Mouse (Mus musculus) CH12.LX (cell line): Measurements from ENCODE around the gene Pla2g1b.

Experiments used
- CTCF ChIP-seq, 2 experiments: IDR thresholded peaks in 1 of 2; conservative IDR thresholded peaks in 1 of 2; 2 replicates each; pipeline ENCODE4 v1.5.1; 2011 to 2012; ENCODE audit warnings: low read depth in 2 of 2, low read length in 2 of 2, improper control_type of control experiment in 1 of 2, inconsistent platforms in 1 of 2, mild to moderate bottlenecking in 1 of 2, moderate library complexity in 1 of 2
- E2F4 ChIP-seq: IDR thresholded peaks from 2 replicates; pipeline ENCODE4 v1.6.1; 2011; ENCODE audit warnings: low read depth, low read length, improper control_type of control experiment; ENCODE audit not compliant: insufficient replicate concordance
- EP300 ChIP-seq: IDR thresholded peaks from 2 replicates; pipeline ENCODE4 v1.6.1; 2011; ENCODE audit warnings: low read length, improper control_type of control experiment
- HCFC1 ChIP-seq: IDR thresholded peaks from 2 replicates; pipeline ENCODE4 v1.6.1; 2012; ENCODE audit warnings: low read depth, mild to moderate bottlenecking, inconsistent platforms, low read length, improper control_type of control experiment
- KAT2A ChIP-seq: IDR thresholded peaks from 2 replicates; pipeline ENCODE4 v1.6.1; 2012; ENCODE audit warnings: low read length, improper control_type of control experiment, inconsistent platforms; ENCODE audit not compliant: insufficient replicate concordance
- MEF2A ChIP-seq: IDR thresholded peaks from 2 replicates; pipeline ENCODE4 v1.6.1; 2014; ENCODE audit warnings: low read depth, mild to moderate bottlenecking, inconsistent platforms, low read length, improper control_type of control experiment, borderline replicate concordance
- POLR2A ChIP-seq: IDR thresholded peaks from 2 replicates; pipeline ENCODE4 v1.6.1; 2011; ENCODE audit warnings: low read depth, mild to moderate bottlenecking, improper control_type of control experiment, low read length
- POLR2AphosphoS2 ChIP-seq: IDR thresholded peaks from 2 replicates; pipeline ENCODE4 v1.6.1; 2011; ENCODE audit warnings: low read depth, low read length, improper control_type of control experiment
- RCOR1 ChIP-seq: conservative IDR thresholded peaks from 2 replicates; pipeline ENCODE4 v1.6.1; 2012; ENCODE audit warnings: low read depth, mild to moderate bottlenecking, inconsistent platforms, low read length, improper control_type of control experiment
- ZKSCAN1 ChIP-seq: IDR thresholded peaks from 2 replicates; pipeline ENCODE4 v1.6.1; 2012; ENCODE audit warnings: low read depth, inconsistent platforms, low read length, improper control_type of control experiment, borderline replicate concordance

DNA sequence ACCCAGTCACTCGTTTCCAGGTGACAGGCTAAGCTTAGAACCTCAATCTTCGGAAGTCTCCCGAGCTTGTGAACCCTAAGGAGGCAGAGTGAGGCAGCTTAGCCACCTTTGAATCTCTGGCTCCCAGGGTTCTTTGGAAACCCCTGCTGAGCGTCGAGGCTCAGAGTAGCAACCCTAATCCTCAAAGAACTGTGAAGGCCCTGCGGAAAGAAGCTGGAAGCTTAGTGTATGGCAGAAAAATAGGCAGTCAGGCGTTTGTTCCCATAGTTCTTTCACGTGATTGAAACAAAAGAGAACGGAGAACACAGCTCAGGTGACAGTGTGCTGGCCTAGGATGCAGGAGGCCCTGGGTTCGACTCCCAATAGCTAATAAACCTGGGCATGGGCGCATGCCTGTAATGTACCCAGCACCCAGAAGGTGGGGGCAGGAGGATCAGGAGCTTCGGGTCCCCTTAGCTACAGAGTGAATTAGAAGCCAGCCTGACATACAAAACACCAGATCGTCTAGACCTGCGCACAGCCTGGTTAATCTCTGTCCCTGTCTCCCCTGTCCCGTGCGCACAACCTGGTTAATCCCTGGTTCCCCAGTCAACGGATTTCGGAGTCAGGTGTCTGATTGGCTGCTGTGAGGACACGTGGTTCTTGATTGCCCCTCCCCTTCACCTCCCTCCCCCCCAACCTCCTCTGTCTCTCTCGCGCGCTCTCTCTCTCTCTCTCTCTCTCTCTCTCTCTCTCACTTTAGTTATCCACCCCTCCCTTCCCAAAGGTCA, 9.5 kb downstream of the Pla2g1b start:
- TF ChIP-seq POLR2AphosphoS2 = no peak
- no peak for TF ChIP-seq CTCF (conservative IDR thresholded peaks at IDR 0.05 in 1 of 2, IDR thresholded peaks at IDR 0.05 in 1 of 2; ENCODE audit: low read depth in 2 of 2, low read length in 2 of 2)
- no peak for TF ChIP-seq MEF2A
- TF ChIP-seq RCOR1 = no peak
- no peak for TF ChIP-seq POLR2A
- no peak for TF ChIP-seq EP300
- no peak for TF ChIP-seq E2F4
- no peak for TF ChIP-seq HCFC1
- no peak for TF ChIP-seq ZKSCAN1
- TF ChIP-seq KAT2A = no peak
